Mouse (Mus musculus) megakaryocyte, embryonic 14.5 days (primary cell): Measurements from ENCODE around the gene Gm26741.

ENCODE experiments used
- FLI1 ChIP-seq: IDR thresholded peaks from 2 replicates; pipeline ENCODE4 v1.6.1; 2012; ENCODE audit warnings: low read length, inconsistent platforms, mixed read lengths
- GATA1 ChIP-seq: IDR thresholded peaks from 3 replicates; pipeline ENCODE4 v1.6.1; 2012; ENCODE audit warnings: mixed read lengths, low read length, inconsistent platforms, borderline replicate concordance

- TF ChIP-seq GATA1 (no peak), FLI1 (no peak)
These were observed 49.4 kb upstream of the Gm26741 start for GRCm38 (mm10) chr10:52309196-52309595.
